Mouse (Mus musculus) cortical plate, adult 2 months (tissue): ENCODE results near the gene Syne3. TPM values are rescaled to one million over a fixed set of nuclear protein-coding genes. Genes with fewer than 3 reads are reported as not detected.

Source experiments
- H3K27ac ChIP-seq: fragments of 200-500 bp; 2 replicates; pipeline ENCODE4 v1.5.1; 2012; ENCODE audit warnings: low read length, control low read depth, inconsistent platforms; ENCODE audit not compliant: insufficient read depth
- H3K4me1 ChIP-seq: fragments of 200-500 bp; 2 replicates; pipeline ENCODE4 v1.6.1; 2011; ENCODE audit warnings: low read length; ENCODE audit not compliant: control insufficient read depth, insufficient read depth
- H3K4me3 ChIP-seq: fragments of 200-500 bp; 2 replicates; pipeline ENCODE4 v1.5.1; 2011; ENCODE audit warnings: mild to moderate bottlenecking, low read length, control low read depth; ENCODE audit not compliant: insufficient read depth
- CTCF ChIP-seq: fragments of 200-500 bp; IDR thresholded peaks from 2 replicates; pipeline ENCODE4 v1.5.1; 2011; ENCODE audit warnings: mild to moderate bottlenecking, control low read depth, low read length; ENCODE audit not compliant: insufficient read depth; ENCODE audit errors: extremely low read depth
- POLR2A ChIP-seq: fragments of 200-500 bp; IDR thresholded peaks from 2 replicates; pipeline ENCODE4 v1.6.1; 2011; ENCODE audit warnings: mild to moderate bottlenecking, low read length, control low read depth; ENCODE audit not compliant: insufficient read depth; ENCODE audit errors: extremely low read depth
- polyA plus RNA-seq: library from polyadenylated mRNA; depleted of rRNA; stranded (reverse); fragments of >200 nt; gene quantifications from 2 replicates; pipeline ENCODE4 v1.2.3, GENCODE M21; 2012

Gene Syne3
- polyA plus RNA-seq, 1 experiment: 0.90 TPM

DNA sequence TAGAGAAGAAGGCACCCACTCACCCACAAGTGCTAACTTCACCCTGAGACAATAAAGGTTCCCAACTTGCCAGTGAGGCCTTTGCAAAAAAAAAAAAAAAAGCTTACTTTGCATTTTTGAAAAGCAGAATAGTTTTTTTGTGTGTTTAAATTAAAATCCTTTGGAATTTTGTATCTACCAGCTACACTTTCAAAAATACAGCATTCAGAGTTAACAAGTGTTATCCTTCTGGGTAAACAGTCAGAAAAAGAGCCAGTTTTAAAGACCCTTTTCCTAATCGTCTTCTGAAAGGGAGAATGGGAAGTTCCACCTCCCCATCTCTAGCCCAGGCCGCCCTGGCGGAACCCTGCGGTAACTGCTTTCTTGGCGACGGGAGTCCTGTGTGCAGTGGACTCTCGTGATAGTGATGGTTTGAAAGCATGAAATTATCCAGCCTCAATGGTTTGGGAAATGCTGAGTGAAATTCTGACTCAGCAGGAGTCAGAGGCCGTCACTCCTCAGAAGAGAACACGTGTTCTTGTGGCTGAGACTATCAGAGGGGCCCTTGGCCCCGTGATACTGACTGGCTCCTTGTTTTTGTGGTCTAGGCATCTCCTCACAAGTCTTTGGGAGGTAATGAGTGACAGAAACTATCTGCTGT lies 16.5 kb upstream of the Syne3 start:
- Histone ChIP-seq H3K4me1 (no peaks in the 10 kb centered on the region), H3K27ac (no peak overlapping the region), H3K4me3 (no peak overlapping the region)
- TF ChIP-seq CTCF (no peak), POLR2A (no peak)

DNA sequence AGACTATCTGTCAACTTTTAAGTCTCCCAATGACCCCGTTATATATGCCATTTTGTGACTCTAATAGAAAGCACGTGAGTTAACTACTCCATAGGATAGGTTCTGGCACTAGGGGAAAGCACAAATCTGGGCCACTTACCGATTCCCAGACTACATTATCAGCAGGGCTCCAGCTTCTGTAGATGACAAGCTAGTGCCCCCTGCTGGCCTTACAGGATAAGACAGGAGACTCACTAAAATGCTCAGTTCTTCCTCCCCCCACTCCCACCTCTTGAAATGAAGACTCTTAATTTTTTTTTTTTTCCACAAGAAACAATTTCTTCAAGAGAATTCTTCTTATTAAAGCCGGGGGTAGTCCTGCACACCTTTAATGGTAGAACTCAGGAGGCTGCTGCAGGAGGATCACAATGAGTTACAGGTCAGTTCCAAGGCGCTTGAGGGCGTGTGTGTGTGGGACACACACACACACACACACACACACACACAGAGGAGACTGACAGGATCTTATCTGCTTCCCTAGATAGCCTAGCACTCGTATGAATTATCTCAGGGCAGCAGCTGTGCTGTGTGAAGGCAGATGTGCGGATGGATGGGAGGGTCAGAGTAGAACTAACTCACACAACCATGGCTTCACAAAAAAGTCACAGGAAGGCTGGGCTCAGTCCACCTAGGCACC lies 15.8 kb upstream of the Syne3 start:
- TF ChIP-seq CTCF (peak; percentile 87), POLR2A (no peak)
- Histone ChIP-seq H3K4me1 (no peaks in the 10 kb centered on the region), H3K27ac (no peak overlapping the region), H3K4me3 (no peak overlapping the region)

DNA sequence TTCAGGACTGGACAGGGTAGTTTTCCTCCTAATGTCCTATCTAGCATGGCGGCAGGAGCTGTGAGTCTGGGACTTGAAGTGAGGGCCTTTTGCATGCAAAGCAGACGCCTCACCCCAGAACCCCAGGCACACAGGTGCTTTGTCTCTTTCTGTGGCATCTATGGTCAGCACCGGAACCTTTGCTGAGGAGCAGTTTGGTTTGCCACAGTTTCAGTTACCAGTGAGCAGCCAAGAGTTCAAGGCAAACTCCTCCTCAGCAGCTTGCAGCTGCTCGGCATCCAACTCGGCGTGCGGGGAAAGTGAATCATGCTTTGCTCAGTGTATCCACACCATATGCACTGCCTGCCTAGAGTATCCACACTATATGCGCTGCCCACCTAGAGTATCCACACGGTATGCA lies 13.2 kb upstream of the Syne3 start:
- 0 out of 2 replicates have a peak, but pooled peaks cover 1% of the 10 kb centered on the region for H3K4me1 ChIP-seq
- H3K27ac ChIP-seq: no peak overlapping the region
- TF ChIP-seq POLR2A (no peak), CTCF (no peak)
- H3K4me3 ChIP-seq: no peak overlapping the region

DNA sequence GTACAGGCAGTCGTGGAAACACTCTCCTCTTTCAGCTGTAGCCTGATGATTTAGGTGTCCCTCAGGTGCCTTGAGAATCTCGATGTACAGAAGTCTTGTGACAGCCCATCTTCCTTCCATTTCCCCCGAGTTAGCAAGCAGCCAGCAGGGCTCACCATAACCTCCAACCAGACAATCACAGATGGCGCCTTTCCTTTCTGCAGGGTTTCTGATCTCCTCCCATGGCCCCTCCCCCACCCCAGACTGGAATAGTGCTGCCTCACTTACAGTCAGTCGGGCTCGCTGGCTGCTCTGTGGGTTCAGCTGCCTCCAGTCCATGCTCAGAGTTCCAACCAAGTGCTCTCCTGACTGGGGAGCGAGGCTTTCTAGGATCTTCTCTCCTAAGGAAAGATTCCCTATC lies 12.5 kb upstream of the Syne3 start:
- Histone ChIP-seq H3K27ac (no peak overlapping the region), H3K4me3 (no peak overlapping the region), H3K4me1 (0 out of 2 replicates have a peak, but pooled peaks cover 1% of the 10 kb centered on the region)
- no peak for TF ChIP-seq POLR2A
- TF ChIP-seq CTCF: no peak

DNA sequence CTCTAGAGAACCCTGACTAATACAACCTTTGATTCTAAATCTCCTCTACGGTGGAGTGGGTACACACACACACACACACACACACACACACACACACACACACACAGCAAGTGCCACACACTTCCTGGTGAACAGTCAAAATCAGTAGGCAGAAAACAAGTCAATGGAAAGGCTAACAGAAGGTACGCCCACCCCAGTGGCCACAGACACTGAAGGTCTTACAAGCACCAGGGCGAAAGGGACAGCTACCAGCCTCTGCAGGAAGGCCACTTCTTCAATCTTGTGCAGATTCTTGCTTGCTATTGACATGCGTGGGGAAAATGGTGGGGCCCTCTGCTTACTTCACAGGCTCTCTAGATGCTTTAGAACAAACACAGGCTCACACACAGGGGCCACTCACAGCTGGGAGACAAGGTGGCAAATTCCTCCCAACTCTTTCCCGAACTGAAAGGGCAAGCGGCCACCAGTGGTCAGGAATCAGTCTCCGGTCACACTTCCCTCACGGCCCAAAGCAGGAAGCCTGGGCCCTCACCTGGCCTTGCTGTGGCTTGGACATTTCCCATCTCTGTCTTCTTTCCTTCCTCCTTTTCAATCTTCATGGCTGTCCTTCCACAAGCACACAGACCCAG lies 11.9 kb upstream of the Syne3 start:
- no peak overlapping the region for H3K27ac ChIP-seq
- H3K4me1 ChIP-seq: 0 out of 2 replicates have a peak, but pooled peaks cover 1% of the 10 kb centered on the region
- H3K4me3 ChIP-seq: no peak overlapping the region
- TF ChIP-seq CTCF (no peak), POLR2A (no peak)

DNA sequence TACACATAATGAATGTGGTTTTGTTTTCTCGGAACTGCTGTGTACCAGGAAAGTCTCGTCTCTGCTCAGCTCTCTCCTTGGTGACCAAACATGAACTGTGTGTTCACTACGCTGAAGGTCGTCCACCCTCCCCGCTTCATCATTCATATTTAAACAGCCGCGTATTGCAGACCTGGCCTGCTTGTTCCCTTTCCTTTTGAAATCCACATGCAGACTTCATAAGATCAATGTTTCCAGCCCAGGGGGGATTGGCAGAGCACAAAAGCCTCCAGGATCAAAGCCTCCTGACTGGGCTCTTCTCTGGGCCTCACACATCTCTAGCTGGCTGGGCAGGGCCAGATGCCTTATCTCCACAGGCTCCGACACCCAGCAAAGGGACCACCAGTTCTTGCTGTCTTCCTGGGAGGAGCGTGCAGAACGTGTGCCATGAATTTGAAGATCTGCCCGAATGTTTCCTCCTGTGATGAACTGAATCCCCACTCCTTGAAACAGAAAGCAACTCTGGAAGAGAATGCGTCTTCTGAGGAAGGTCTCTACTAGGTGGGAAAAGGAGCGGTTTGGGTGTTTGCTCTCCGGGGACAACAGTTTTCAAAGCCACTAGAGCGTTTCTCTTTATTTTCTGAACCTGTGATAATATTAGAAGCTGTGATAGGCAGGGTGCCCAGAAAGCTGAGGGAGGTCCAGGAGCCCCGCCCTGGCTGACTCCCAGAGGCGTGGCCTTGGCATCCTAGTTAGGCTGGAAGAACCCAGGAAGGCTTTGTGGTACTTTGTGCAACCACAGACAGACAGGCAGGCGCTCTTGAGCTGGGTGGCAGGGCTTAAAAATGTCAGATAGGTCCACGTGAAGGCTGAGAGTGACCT lies 10.0 kb upstream of the Syne3 start:
- Histone ChIP-seq H3K4me1 (0 out of 2 replicates have a peak, but pooled peaks cover 1% of the 10 kb centered on the region), H3K27ac (peak overlapping the region; percentile 5), H3K4me3 (no peak overlapping the region)
- TF ChIP-seq POLR2A (no peak), CTCF (no peak)

DNA sequence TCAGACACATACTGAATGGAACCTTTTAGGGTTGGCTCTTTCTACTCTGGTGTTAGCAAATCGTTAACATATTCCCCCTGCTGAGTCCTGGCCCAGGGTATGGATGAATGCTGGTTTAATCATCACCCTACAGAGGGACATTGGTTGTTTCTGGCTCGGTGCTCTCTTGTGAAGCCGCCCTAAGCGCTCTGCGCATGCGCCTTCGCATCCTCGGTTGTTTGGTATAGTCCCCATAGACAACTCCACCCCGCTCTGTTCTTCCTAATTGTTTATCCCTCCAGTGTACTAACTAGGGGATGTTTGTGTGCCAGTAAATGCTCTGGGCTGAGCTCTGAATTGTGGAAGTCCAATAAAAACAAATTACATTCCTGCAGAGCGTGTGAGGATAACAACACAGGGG lies 7.0 kb upstream of the Syne3 start:
- H3K4me3 ChIP-seq: no peak overlapping the region
- 0 out of 2 replicates have a peak, but pooled peaks cover 1% of the 10 kb centered on the region for H3K4me1 ChIP-seq
- H3K27ac ChIP-seq: 0 out of 2 replicates have a peak overlapping the region, but pooled peaks have one; percentile 25
- no peak for TF ChIP-seq POLR2A
- TF ChIP-seq CTCF: no peak

DNA sequence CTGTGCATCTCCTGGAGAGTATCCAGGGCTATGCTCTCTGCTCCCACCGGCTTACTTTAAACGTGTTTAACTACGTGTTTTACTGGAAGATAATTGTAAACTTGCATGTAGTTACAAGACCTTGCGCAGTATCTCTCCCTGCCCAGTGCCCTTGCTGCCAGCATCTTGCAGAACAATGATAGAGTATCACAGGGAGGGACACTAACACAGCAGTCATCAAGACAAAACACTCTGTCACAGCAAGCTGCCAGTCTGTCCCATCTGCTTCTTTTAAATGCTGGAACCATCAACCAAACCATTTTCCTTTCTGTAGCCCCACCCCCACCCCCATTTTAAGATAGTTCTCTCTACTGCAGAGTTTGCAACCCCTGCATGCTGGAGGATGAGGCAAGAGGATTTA lies 6.6 kb upstream of the Syne3 start:
- no peak for TF ChIP-seq CTCF
- no peak for TF ChIP-seq POLR2A
- no peak overlapping the region for H3K27ac ChIP-seq
- H3K4me1 ChIP-seq: 0 out of 2 replicates have a peak, but pooled peaks cover 1% of the 10 kb centered on the region
- no peak overlapping the region for H3K4me3 ChIP-seq

DNA sequence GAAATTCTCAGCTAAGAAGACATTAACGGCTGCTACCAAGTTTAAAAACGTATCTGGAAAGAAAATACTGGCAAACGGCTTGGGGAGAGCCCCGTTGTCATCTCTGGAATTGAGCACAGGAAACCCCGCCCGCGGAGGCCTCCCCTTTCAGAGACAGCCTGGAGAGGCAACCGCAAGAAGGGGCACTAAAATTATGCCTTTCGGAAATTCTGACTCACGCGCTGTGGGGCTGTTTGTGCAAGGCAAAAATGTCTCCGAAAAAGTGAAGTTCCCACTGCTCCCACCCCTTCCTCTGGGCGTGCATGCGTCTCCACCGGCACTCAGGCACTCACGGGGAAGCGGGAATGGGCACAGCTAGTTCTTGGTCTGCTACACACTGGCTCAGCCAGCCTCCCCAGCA lies 3.5 kb upstream of the Syne3 start:
- Histone ChIP-seq H3K4me3 (no peak overlapping the region), H3K4me1 (peaks cover 1% of the 10 kb centered on the region; the same call in 1 of the 2 replicates), H3K27ac (no peak overlapping the region)
- TF ChIP-seq POLR2A: no peak
- TF ChIP-seq CTCF: no peak
